Mouse (Mus musculus) liver, embryonic 11.5 days (tissue): ENCODE data around the gene Pnldc1. TPM values are rescaled to one million over a fixed set of nuclear protein-coding genes. Genes with fewer than 3 reads are reported as not detected.
A peak's percentile ranks its signal among the peaks of the same experiment; 100 is the strongest.
"Not testable (repeated sequence)": the region's sequence is repeated elsewhere in the genome, so short reads cannot be mapped to it uniquely, and the experiment has no call there.

Experiments used
- ATAC-seq: fragments of 200-750 bp; cut with Nextera tagmentation; replicated peaks from 2 replicates; pipeline ENCODE4 v1.8.0; 2017; ENCODE audit warnings: moderate number of reproducible peaks, mild to moderate bottlenecking, moderate TSS enrichment, moderate library complexity; ENCODE audit not compliant: low FRiP score
- DNase-seq: peaks from one replicate; pipeline ENCODE4 v3.0.0-alpha.2; 2017; ENCODE audit warnings: low spot score
- H3K27ac ChIP-seq: fragments of 300-500 bp; sonication (generic); 2 replicates; pipeline ENCODE4 v1.5.1; 2014; ENCODE audit warnings: mild to moderate bottlenecking, low read depth, low read length, control low read depth
- H3K27me3 ChIP-seq: fragments of 300-500 bp; sonication (generic); replicated peaks from 2 replicates; pipeline ENCODE4 v1.6.1; 2014; ENCODE audit warnings: low read length, mixed read lengths; ENCODE audit not compliant: control insufficient read depth, insufficient read depth
- H3K36me3 ChIP-seq: fragments of 300-500 bp; sonication (generic); 2 replicates; pipeline ENCODE4 v1.6.1; 2014; ENCODE audit warnings: mild to moderate bottlenecking, low read length, moderate library complexity, mixed read lengths; ENCODE audit not compliant: control insufficient read depth, insufficient read depth
- H3K4me1 ChIP-seq: fragments of 300-500 bp; sonication (generic); replicated peaks from 2 replicates; pipeline ENCODE4 v1.6.1; 2014; ENCODE audit warnings: low read length, mixed read lengths; ENCODE audit not compliant: control insufficient read depth, insufficient read depth
- H3K4me2 ChIP-seq: fragments of 300-500 bp; sonication (generic); 2 replicates; pipeline ENCODE4 v1.6.1; 2014; ENCODE audit warnings: mild to moderate bottlenecking, control low read depth, moderate library complexity
- H3K4me3 ChIP-seq: fragments of 300-500 bp; sonication (generic); 2 replicates; pipeline ENCODE4 v1.5.1; 2014; ENCODE audit warnings: low read depth, low read length, control low read depth
- H3K9ac ChIP-seq: fragments of 300-500 bp; sonication (generic); 2 replicates; pipeline ENCODE4 v1.6.1; 2014; ENCODE audit warnings: low read depth, low read length, control low read depth
- H3K9me3 ChIP-seq: fragments of 300-500 bp; sonication (generic); 2 replicates; pipeline ENCODE4 v1.6.1; 2016; ENCODE audit warnings: low read length, inconsistent platforms, mixed read lengths; ENCODE audit not compliant: control insufficient read depth
- WGBS: fragments of 180-500 bp; shearing (Covaris S2); extraction: QIAGEN DNeasy Blood & Tissue Kit; methylation state at CpG from one replicate; pipeline ENCODE4 v1.1.7; 2014; 5-methylcytosine and 5-hydroxymethylcytosine counted together
- polyA plus RNA-seq: library from polyadenylated mRNA; unstranded; fragments of >200 nt; fragmentation: Nextera tagmentation; extraction: Ambion mirVana; gene quantifications from 2 replicates; pipeline ENCODE4 v1.2.1, GENCODE M21; 2014

Gene Pnldc1
- polyA plus RNA-seq, 1 experiment from 2014 or later = 1.9 TPM

DNA sequence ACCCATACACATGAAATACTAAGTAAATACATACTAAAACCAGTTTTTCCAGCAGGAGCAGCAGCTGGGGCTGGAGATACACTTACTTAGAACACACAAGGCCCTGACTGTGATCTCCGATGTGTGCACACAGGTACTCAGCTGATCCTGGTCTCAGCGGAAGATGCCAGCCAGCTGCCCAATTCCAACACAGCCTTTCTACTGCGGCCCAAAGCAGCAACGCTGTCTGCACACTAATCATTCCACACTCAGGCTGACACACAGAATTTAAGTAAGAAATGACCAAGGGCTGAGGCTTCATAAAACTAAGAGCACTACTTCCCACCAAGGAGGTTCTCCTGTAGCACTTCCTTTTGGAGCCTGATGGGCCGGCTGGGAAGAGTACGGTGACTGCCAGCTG is 7.7 kb downstream of the Pnldc1 start:
- H3K27me3 ChIP-seq = no peaks in the 10 kb centered on the region
- H3K9me3 ChIP-seq = no peaks in the 10 kb centered on the region
- no peak for DNase-seq
- no peaks in the 10 kb centered on the region for H3K4me1 ChIP-seq
- no peak for ATAC-seq
- H3K4me2 ChIP-seq = no peak overlapping the region
- no peak overlapping the region for H3K9ac ChIP-seq
- no peak overlapping the region for H3K27ac ChIP-seq
- H3K36me3 ChIP-seq = peaks cover 5% of the 10 kb centered on the region
- WGBS = 95% methylated on average over 6 of the region's 6 CpGs
- no peak overlapping the region for H3K4me3 ChIP-seq

DNA sequence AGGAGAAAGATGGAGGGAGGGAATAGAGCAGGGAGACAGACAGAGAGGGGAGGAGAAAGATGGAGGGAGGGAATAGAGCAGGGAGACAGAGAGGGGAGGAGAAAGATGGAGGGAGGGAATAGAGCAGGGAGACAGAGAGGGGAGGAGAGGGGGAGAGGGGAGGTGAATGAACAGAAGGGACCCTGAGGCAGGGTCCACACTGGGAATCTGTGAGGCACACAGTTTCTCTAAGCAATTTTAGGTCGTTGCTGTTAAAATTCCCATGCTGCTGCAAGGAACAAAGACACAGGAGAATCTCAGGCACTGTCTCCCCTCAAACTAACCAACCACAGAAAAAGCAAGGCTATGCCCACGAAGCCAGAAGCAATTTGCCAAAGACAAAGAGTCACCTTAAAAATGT is 11.4 kb downstream of the Pnldc1 start:
- not testable (repeated sequence) for H3K27ac ChIP-seq, H3K4me1 ChIP-seq, DNase-seq, H3K36me3 ChIP-seq, H3K4me2 ChIP-seq, ATAC-seq, H3K27me3 ChIP-seq, H3K9me3 ChIP-seq, H3K9ac ChIP-seq, H3K4me3 ChIP-seq
- WGBS = 50% methylated on average over 2 of the region's 2 CpGs

DNA sequence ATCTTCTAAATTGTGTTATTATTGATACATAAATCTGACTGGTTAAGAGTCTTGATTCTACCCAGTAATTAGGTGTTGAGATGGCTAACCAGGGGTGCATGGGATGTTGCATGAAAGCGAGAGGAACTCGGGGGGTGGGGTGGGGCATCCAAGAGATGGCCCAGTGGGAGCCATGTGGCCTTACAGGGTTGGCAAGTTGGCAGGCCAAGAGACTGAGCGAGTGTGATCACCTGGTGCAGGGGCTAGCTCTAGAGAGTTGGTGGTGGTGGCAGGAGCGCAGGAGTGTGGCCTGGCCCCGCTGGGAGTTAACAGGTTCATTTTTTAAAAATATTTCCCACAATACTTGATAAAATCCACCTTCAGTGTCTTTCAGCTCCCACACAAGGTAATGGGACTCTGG is 12.4 kb downstream of the Pnldc1 start:
- Histone ChIP-seq H3K27ac (no peak overlapping the region), H3K4me3 (no peak overlapping the region), H3K27me3 (no peaks in the 10 kb centered on the region), H3K9ac (no peak overlapping the region), H3K4me1 (no peaks in the 10 kb centered on the region), H3K9me3 (no peaks in the 10 kb centered on the region), H3K4me2 (no peak overlapping the region), H3K36me3 (no peaks in the 10 kb centered on the region)
- WGBS = 87% methylated on average over 5 of the region's 5 CpGs
- ATAC-seq (no peak), DNase-seq (no peak)

DNA sequence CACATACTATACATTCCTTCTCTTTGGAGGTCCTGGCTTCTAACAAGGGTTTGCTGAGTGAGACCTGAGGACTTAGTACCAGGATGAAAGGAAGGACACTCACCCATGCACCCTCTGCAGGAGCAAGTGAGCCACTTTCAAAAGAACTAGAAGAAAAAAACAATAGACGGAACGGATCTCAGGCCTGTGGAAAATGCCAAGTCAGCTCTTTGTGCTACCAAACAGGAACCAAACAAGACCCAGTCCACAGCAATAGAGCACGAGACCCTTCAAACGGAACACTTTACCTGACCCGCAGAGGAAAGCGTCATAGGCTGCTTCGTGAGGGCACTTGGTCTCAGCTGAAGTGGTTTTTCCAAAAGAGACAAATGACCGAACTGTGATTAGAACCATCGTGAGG is 18.0 kb downstream of the Pnldc1 start:
- 89% methylated on average over 9 of the region's 9 CpGs for WGBS
- Histone ChIP-seq H3K9me3 (no peaks in the 10 kb centered on the region), H3K4me2 (no peak overlapping the region), H3K27me3 (no peaks in the 10 kb centered on the region), H3K27ac (no peak overlapping the region), H3K9ac (no peak overlapping the region), H3K4me3 (no peak overlapping the region), H3K36me3 (no peaks in the 10 kb centered on the region), H3K4me1 (no peaks in the 10 kb centered on the region)
- no peak for DNase-seq
- ATAC-seq = no peak

DNA sequence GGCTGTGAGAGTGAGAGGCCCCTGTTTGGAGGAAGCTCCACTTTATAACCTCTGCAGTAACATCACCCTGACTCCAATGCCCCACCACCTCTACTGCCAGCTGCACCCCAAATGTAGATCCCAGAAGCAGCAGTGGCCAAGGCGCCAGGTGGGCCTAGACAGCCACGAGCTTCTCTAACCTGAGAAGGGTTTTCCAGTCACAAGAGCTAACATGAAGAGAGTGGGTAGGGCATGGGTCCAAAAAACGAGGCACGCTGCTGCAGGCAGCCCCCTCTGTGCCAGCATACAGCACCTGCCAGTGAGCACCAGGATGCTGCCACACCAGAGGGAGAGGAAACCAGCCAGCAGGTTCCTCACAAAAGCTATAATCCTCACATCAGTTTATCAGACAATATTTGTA is 19.0 kb downstream of the Pnldc1 start:
- ATAC-seq = no peak
- WGBS = 82% methylated on average over 4 of the region's 4 CpGs

DNA sequence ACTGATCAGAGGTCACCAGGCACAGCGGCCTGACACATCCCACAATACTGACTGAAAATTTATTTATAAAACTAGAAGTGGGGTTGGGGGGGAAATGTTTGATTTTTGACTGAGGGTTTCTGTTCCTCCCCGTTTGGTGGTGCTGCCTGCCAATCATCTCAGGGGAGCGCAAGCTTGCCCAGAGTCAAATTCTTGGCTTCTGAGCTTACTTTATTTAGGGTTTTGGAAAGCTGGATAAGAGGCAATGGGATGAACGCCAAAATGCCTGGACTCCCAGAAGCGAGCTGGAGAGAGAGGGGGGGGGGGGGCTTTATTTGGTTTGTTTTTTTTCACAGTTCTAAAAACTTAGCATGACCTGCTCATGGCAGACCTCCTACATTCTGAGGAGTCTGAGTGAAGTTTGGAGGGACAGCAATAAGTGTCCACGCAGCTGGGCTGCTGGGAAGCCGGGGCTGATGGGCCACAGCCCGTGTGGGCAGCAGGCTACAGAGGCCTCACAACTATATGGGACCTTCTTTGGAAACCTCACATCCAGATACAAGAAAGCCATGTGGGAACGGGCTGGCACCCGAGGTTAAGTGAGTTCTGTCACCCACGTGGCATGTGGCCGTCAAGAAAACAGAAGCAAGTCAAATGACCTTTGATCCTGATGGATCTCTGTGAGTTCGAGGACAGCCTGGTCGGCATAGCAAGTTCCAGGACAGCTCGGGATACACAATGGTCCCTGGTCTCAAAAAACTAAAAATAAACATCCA is 22.8 kb downstream of the Pnldc1 start:
- H3K9ac ChIP-seq = no peak overlapping the region
- H3K36me3 ChIP-seq = no peaks in the 10 kb centered on the region
- H3K4me1 ChIP-seq = no peaks in the 10 kb centered on the region
- DNase-seq = no peak
- no peaks in the 10 kb centered on the region for H3K27me3 ChIP-seq
- no peak overlapping the region for H3K27ac ChIP-seq
- no peak for ATAC-seq
- 78% methylated on average over 15 of the region's 15 CpGs for WGBS
- no peak overlapping the region for H3K4me2 ChIP-seq
- no peaks in the 10 kb centered on the region for H3K9me3 ChIP-seq
- no peak overlapping the region for H3K4me3 ChIP-seq

More for the DNA sequence above, 19.0 kb downstream of the Pnldc1 start:
- H3K9ac ChIP-seq = no peak overlapping the region
- H3K27ac ChIP-seq = no peak overlapping the region
- no peak for DNase-seq
- H3K36me3 ChIP-seq = no peaks in the 10 kb centered on the region
- no peaks in the 10 kb centered on the region for H3K9me3 ChIP-seq
- no peaks in the 10 kb centered on the region for H3K27me3 ChIP-seq
- H3K4me2 ChIP-seq = no peak overlapping the region
- no peak overlapping the region for H3K4me3 ChIP-seq
- no peaks in the 10 kb centered on the region for H3K4me1 ChIP-seq

DNA sequence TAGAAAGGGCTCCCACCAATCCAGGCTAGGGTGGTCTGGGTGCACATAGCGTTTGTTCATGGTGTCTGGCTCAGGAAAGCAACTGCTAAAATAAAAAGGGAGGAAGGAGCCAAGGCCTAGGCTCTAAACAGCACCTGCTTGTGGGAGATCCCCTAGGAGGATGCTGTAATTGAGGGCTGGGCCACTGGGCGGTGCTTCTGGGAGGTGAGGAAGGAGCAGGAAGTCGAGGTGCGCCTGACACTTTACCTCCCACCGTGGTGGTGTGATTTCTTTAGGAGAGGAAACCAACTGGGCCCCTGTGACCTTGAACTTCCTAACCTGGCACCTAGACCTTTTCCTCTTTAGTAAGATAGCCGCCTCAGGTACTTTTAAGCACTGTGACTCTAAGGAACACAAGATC is 23.4 kb downstream of the Pnldc1 start:
- Histone ChIP-seq H3K4me1 (no peaks in the 10 kb centered on the region), H3K27me3 (no peaks in the 10 kb centered on the region), H3K36me3 (no peaks in the 10 kb centered on the region), H3K4me2 (no peak overlapping the region), H3K4me3 (no peak overlapping the region), H3K9me3 (no peaks in the 10 kb centered on the region), H3K27ac (no peak overlapping the region), H3K9ac (no peak overlapping the region)
- 41% methylated on average over 6 of the region's 6 CpGs for WGBS
- DNase-seq (no peak), ATAC-seq (no peak)

DNA sequence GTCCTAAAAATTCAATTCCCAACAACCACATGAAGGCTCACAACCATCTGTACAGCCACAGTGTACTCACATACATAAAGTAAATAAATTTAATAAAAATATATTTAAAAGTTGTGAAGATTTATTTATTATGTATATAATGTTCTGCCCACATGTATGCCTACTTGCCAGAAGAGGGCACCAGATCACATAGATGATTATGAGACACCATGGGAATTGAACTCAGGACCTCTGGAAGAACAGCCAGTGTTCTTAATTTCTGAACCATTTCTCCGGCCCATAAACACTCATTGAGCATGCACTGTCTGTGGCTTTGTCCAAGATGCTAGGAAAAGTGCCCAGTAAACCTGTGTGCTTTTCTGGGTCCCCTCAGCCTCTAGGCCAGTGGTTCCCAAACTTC is 28.8 kb downstream of the Pnldc1 start:
- no peak overlapping the region for H3K27ac ChIP-seq
- no peaks in the 10 kb centered on the region for H3K9me3 ChIP-seq
- WGBS = 84% methylated on average over 1 of the region's 1 CpGs
- DNase-seq (no peak), ATAC-seq (no peak)
- no peaks in the 10 kb centered on the region for H3K4me1 ChIP-seq
- no peaks in the 10 kb centered on the region; the same call in 1 of the 2 replicates for H3K27me3 ChIP-seq
- H3K4me2 ChIP-seq = no peak overlapping the region
- no peak overlapping the region for H3K4me3 ChIP-seq
- no peaks in the 10 kb centered on the region for H3K36me3 ChIP-seq
- H3K9ac ChIP-seq = no peak overlapping the region

DNA sequence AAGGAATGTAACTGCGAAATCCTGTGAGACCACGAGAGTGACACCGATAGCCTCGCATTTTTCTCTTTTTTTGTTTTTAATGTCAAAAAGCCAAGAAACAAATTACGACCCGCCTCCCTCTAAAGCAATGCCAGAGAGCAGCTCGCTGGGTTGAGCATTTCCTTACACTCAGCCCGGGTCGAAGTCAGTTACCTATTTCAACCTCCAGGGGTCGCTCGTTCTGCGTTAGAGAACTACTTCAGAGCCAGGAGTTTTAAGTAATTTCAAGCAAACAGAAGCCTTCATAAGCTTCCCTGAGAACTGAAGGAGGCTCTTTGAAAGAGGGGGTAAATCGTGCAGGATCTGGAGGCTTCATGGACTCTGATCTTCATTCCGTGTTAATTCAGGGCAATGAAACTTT is 29.9 kb downstream of the Pnldc1 start:
- Histone ChIP-seq H3K4me1 (no peaks in the 10 kb centered on the region), H3K4me3 (peak overlapping the region; percentile 11; the same call in 1 of the 2 replicates), H3K27ac (no peak overlapping the region), H3K36me3 (no peaks in the 10 kb centered on the region), H3K9me3 (no peaks in the 10 kb centered on the region), H3K4me2 (peak overlapping the region; percentile 50), H3K9ac (no peak overlapping the region), H3K27me3 (no peaks in the 10 kb centered on the region; the same call in 1 of the 2 replicates)
- ATAC-seq (peak; percentile 65), DNase-seq (peak; percentile 71)
- 2% methylated on average over 14 of the region's 14 CpGs for WGBS
